Mouse (Mus musculus) mammary gland, adult 2 months (tissue): ENCODE data around the gene Olfr1130. TPM values are rescaled to one million over a fixed set of nuclear protein-coding genes. Genes with fewer than 3 reads are reported as not detected.

ENCODE experiments used
- polyA plus RNA-seq: library from polyadenylated mRNA; depleted of rRNA; stranded (reverse); fragments of >200 nt; gene quantifications from 2 replicates; pipeline ENCODE4 v1.2.3, GENCODE M21; 2012; ENCODE audit warnings: low replicate concordance; rRNA removed

Olfr1130 gene
- polyA plus RNA-seq = not detected in 2 replicates

DNA sequence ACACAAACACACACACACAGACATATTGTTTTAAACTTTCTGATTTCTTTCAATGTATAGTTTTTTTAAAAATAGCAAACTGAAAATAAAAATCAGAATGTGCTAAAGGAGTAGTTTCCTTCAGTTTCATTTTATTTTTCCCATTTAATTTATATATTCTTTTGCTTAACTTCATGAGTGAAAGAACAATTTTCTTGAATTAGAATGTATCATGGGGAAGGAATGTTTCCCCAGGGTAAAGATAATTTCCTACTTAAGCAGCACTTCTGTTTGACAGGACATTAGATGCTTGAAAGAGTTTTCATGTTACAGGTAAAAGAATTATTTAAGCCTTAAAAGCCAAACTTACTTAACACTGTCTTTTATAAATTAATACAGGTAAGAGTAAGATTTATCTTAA is at the start of gene Olfr1130:
Gene Olfr1130, plus strand, starts transcription at position 301 of the 400 bp plus-strand sequence.

DNA sequence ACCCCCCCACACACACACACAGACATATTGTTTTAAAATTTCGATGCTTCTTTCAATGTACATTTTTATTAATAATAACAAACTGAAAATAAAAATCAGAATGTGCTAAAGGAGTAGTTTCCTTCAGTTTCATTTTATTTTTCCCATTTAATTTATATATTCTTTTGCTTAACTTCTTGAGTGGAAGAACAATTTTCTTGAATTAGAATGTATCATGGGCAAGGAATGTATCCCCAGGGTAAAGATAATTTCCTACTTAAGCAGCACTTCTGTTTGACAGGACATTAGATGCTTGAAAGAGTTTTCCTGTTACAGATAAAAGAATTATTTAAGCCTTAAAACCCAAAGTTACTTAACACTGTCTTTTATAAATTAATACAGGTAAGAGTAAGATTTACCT is 32.4 kb upstream of the Olfr1130 start, which contains the start of gene Olfr1129:
Gene Olfr1129, plus strand, starts transcription at position 301 of the 400 bp plus-strand sequence.

DNA sequence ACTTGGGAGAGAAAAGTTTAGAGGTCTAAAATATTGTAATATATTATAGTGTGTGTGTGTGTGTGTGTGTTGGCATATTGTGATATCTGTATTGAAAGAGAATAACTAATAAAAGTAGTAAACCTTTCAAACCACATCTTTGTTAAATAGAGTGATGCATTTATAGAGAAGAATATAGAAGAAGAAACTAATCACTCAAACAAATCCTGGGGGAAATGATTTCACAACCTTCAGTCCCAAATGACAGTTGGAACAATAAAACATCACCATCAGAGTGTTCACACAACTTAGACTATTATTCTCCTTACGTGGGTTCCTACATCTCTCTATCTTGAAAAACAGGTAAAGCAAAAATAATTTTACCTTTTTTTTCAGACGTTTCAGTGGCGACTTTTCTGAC is 20.8 kb downstream of the Olfr1130 start, which contains the start of gene Olfr1131:
Gene Olfr1131, plus strand, starts transcription at position 301 of the 400 bp plus-strand sequence.

DNA sequence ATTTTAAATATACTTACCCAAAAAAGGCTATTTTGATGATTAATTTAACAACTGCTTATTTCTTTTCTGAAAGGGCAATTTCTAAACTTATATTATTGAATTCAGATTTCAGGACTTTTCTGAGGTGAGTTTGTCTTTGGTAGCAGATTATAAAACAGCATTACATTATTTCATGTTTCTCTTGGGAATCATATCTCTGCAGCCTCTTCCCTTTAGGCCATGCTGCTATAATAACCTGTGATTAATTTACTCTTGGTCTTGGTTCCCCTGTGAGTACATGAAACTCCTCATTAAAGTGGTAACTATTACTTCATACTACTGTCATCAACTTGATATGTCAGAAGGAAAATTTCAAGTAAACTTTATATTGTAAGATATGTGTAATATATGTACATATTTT is 31.4 kb downstream of the Olfr1130 start, which contains the start of gene Olfr1132:
Gene Olfr1132, minus strand, starts transcription at position 101 of the 400 bp plus-strand sequence.

DNA sequence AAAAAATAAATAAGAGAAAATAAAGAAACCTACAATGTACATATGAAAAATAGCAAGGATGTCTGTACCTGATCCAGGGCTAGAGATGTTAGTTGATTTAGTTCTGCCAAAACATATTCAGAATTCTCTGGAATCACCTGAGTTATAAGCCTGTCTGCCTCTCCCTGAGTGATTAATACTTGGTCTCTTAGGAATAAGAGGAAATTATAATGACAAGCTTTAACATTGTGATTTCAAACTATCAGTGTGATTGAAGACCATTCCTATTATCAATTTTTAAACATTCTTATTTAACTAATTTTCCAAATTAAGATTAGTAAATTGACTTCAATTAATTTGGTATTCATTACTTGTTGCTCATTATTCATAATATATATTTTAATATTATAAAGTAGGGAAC is 41.3 kb downstream of the Olfr1130 start, which contains the start of gene Olfr1133:
Gene Olfr1133, minus strand, starts transcription at position 101 of the 400 bp plus-strand sequence.

DNA sequence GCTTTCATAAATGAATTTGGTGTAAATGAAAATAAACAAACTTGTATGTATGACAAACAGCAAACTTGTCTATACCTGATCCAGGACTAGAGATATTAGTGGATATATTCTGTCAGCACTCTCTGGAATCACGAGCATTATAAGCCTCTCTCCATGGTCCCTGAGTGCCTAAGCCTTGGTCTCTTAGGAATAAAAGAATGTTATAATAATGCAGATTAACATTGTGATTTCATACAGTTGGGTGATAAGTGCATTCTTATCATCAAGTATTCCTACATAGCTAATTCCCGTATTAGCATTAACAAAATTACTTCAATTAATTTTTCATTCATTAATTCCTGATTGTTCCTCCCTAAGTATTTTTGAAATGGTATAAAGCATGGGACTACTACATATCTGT is 52.3 kb downstream of the Olfr1130 start, which contains the start of gene Olfr1134:
Gene Olfr1134, minus strand, starts transcription at position 101 of the 400 bp plus-strand sequence.

Other genes with a start within 250 kb of the Olfr1130 start
- gene Olfr1121, start 236.3 kb upstream of the Olfr1130 start, polyA plus RNA-seq = not detected in 2 replicates
- gene Olfr1122, start 220.4 kb upstream of the Olfr1130 start, polyA plus RNA-seq = not detected in 2 replicates
- gene Olfr1123, start 189.6 kb upstream of the Olfr1130 start, polyA plus RNA-seq = not detected in 2 replicates
- not detected in 2 replicates for gene Olfr1124, start 175.9 kb upstream of the Olfr1130 start, polyA plus RNA-seq
- gene Olfr1126, start 152.2 kb upstream of the Olfr1130 start, polyA plus RNA-seq = not detected in 2 replicates
- gene Pramel7, start 109.1 kb upstream of the Olfr1130 start, polyA plus RNA-seq = not detected in 2 replicates
- gene Pramel6, start 99.6 kb upstream of the Olfr1130 start, polyA plus RNA-seq = not detected in 2 replicates
- gene Olfr153, start 74.4 kb upstream of the Olfr1130 start, polyA plus RNA-seq = not detected in 2 replicates
- not detected in 2 replicates for gene Olfr1128, start 60.7 kb upstream of the Olfr1130 start, polyA plus RNA-seq
- gene Olfr1129, start 32.3 kb upstream of the Olfr1130 start, polyA plus RNA-seq = not detected in 2 replicates
- gene Olfr1131, start 20.9 kb downstream of the Olfr1130 start, polyA plus RNA-seq = not detected in 2 replicates
- not detected in 2 replicates for gene Olfr1132, start 31.3 kb downstream of the Olfr1130 start, polyA plus RNA-seq
- not detected in 2 replicates for gene Olfr1133, start 41.2 kb downstream of the Olfr1130 start, polyA plus RNA-seq
- gene Olfr1134, start 52.2 kb downstream of the Olfr1130 start, polyA plus RNA-seq = not detected in 2 replicates
- not detected in 2 replicates for gene Olfr1135, start 67.5 kb downstream of the Olfr1130 start, polyA plus RNA-seq
- not detected in 2 replicates for gene Olfr1136, start 87.7 kb downstream of the Olfr1130 start, polyA plus RNA-seq
- not detected in 2 replicates for gene Olfr1137, start 107.0 kb downstream of the Olfr1130 start, polyA plus RNA-seq
- gene Olfr1138, start 133.8 kb downstream of the Olfr1130 start, polyA plus RNA-seq = not detected in 2 replicates
- not detected in 2 replicates for gene Olfr1140, start 137.5 kb downstream of the Olfr1130 start, polyA plus RNA-seq
- not detected in 2 replicates for gene Olfr1141, start 147.8 kb downstream of the Olfr1130 start, polyA plus RNA-seq
- not detected in 2 replicates for gene Olfr152, start 173.3 kb downstream of the Olfr1130 start, polyA plus RNA-seq
- not detected in 2 replicates for gene Olfr1143, start 194.4 kb downstream of the Olfr1130 start, polyA plus RNA-seq
- not detected in 2 replicates for gene Olfr1145, start 203.6 kb downstream of the Olfr1130 start, polyA plus RNA-seq
- gene Olfr1148, start 224.3 kb downstream of the Olfr1130 start, polyA plus RNA-seq = not detected in 2 replicates
- gene Olfr1150-ps1, start 237.8 kb downstream of the Olfr1130 start, polyA plus RNA-seq = not detected in 2 replicates
- not detected in 2 replicates for gene Olfr1151, start 249.7 kb downstream of the Olfr1130 start, polyA plus RNA-seq